Mouse (Mus musculus) midbrain, embryonic 16.5 days (tissue): ENCODE data around the gene Slc1a2. TPM values are rescaled to one million over a fixed set of nuclear protein-coding genes. Genes with fewer than 3 reads are reported as not detected.

Experiments
- ATAC-seq: fragments of 200-750 bp; cut with Nextera tagmentation; 2 replicates; pipeline ENCODE4 v1.8.0; 2017; ENCODE audit warnings: moderate TSS enrichment
- H3K27ac ChIP-seq: fragments of 300-500 bp; sonication (generic); 2 replicates; pipeline ENCODE4 v1.5.1; 2014; ENCODE audit warnings: mild to moderate bottlenecking, low read length, mixed read lengths
- H3K27me3 ChIP-seq: fragments of 300-500 bp; sonication (generic); 2 replicates; pipeline ENCODE4 v1.6.1; 2014; ENCODE audit warnings: low read depth, low read length, mixed read lengths; ENCODE audit not compliant: control insufficient read depth, insufficient read depth
- H3K36me3 ChIP-seq: fragments of 300-500 bp; sonication (generic); 2 replicates; pipeline ENCODE4 v1.6.1; 2014; ENCODE audit warnings: mild to moderate bottlenecking, low read length, moderate library complexity, mixed read lengths; ENCODE audit not compliant: control insufficient read depth, insufficient read depth
- H3K4me1 ChIP-seq: fragments of 300-500 bp; sonication (generic); 2 replicates; pipeline ENCODE4 v1.6.1; 2014; ENCODE audit warnings: mild to moderate bottlenecking, low read length, mixed read lengths; ENCODE audit not compliant: control insufficient read depth, insufficient read depth
- H3K4me2 ChIP-seq: fragments of 300-500 bp; sonication (generic); 2 replicates; pipeline ENCODE4 v1.6.1; 2014; ENCODE audit warnings: mild to moderate bottlenecking, low read length, mixed read lengths
- H3K4me3 ChIP-seq: fragments of 300-500 bp; sonication (generic); 2 replicates; pipeline ENCODE4 v1.5.1; 2014; ENCODE audit warnings: low read depth, mild to moderate bottlenecking, low read length, moderate library complexity, mixed read lengths
- H3K9ac ChIP-seq: fragments of 300-500 bp; sonication (generic); 2 replicates; pipeline ENCODE4 v1.6.1; 2014; ENCODE audit warnings: low read depth, low read length, mixed read lengths
- H3K9me3 ChIP-seq: fragments of 300-500 bp; sonication (generic); replicated peaks from 2 replicates; pipeline ENCODE4 v1.6.1; 2014; ENCODE audit warnings: mild to moderate bottlenecking, low read length, mixed read lengths; ENCODE audit not compliant: control insufficient read depth, poor library complexity, severe bottlenecking
- WGBS: fragments of 180-500 bp; shearing (Covaris S2); extraction: QIAGEN DNeasy Blood & Tissue Kit; methylation state at CpG from one replicate; pipeline ENCODE4 v1.1.7; 2014; 5-methylcytosine and 5-hydroxymethylcytosine counted together
- polyA plus RNA-seq: library from polyadenylated mRNA; unstranded; fragments of >200 nt; fragmentation: Nextera tagmentation; extraction: Ambion mirVana; gene quantifications from 2 replicates; pipeline ENCODE4 v1.2.1, GENCODE M21; 2015

The Slc1a2 gene
- polyA plus RNA-seq, 1 experiment from 2014 or later = 14.5 TPM

- Histone ChIP-seq H3K4me1 (peaks cover 43% of the 10 kb centered on the region), H3K4me3 (peak overlapping the region; percentile 85), H3K9me3 (no peaks in the 10 kb centered on the region), H3K4me2 (peak overlapping the region; percentile 77), H3K27ac (peak overlapping the region; percentile 92), H3K9ac (peak overlapping the region; percentile 90), H3K27me3 (no peaks in the 10 kb centered on the region), H3K36me3 (no peaks in the 10 kb centered on the region)
- WGBS = under 1% methylated on average over 62 of the region's 80 CpGs
- peak; percentile 92 for ATAC-seq
Observed at GRCm38 (mm10) chr2:102658661-102659520, 432 bp downstream of the Slc1a2 start.

- Histone ChIP-seq H3K4me2 (peak overlapping the region; percentile 77), H3K9me3 (no peaks in the 10 kb centered on the region), H3K27me3 (no peaks in the 10 kb centered on the region), H3K9ac (peak overlapping the region; percentile 90), H3K4me1 (peaks cover 46% of the 10 kb centered on the region), H3K27ac (peak overlapping the region; percentile 92), H3K4me3 (peak overlapping the region; percentile 85), H3K36me3 (no peaks in the 10 kb centered on the region)
- ATAC-seq = peak; percentile 25; the same call in 1 of the 2 replicates
- whole genome bisulfite sequencing = 0% methylated on average over 8 of the region's 10 CpGs
Observed at GRCm38 (mm10) chr2:102659521-102659830, 1.0 kb downstream of the Slc1a2 start.

GRCm38 (mm10) chr2:102661052-102661451, 2.6 kb downstream of the Slc1a2 start:
- Histone ChIP-seq H3K27me3 (no peaks in the 10 kb centered on the region), H3K27ac (peak overlapping the region; percentile 25), H3K4me1 (peaks cover 46% of the 10 kb centered on the region), H3K4me3 (peak overlapping the region; percentile 85), H3K9me3 (no peaks in the 10 kb centered on the region), H3K36me3 (no peaks in the 10 kb centered on the region), H3K4me2 (peak overlapping the region; percentile 77), H3K9ac (peak overlapping the region; percentile 31)
- no peak for ATAC-seq
- WGBS = 44% methylated on average over 2 of the region's 2 CpGs

DNA sequence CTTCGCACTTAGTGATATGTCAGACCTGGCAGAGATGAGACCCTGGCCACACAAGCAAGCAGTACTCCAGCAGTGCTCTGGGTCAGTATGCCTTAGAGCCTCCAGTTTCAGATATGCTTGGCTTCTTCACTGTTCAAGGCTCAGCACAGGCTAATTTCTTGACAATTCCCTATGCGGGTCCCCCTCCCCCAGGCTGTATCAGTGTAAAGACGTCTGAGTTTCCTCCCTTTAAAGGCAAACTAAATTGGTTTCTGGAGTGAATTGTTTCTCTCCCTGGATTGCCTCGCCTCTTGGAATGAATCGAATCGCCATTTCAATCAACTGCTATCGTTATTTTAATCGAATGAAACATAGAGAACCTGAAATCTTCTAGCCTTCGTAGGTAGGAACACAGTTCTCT, 4.5 kb downstream of the Slc1a2 start:
- peaks cover 40% of the 10 kb centered on the region for H3K4me1 ChIP-seq
- H3K27ac ChIP-seq = peak overlapping the region; percentile 69
- no peaks in the 10 kb centered on the region for H3K9me3 ChIP-seq
- 25% methylated on average over 9 of the region's 9 CpGs for WGBS
- no peaks in the 10 kb centered on the region for H3K36me3 ChIP-seq
- H3K27me3 ChIP-seq = no peaks in the 10 kb centered on the region
- ATAC-seq = no peak
- no peak overlapping the region for H3K4me3 ChIP-seq
- H3K4me2 ChIP-seq = peak overlapping the region; percentile 77
- H3K9ac ChIP-seq = 0 out of 2 replicates have a peak overlapping the region, but pooled peaks have one; percentile 39

DNA sequence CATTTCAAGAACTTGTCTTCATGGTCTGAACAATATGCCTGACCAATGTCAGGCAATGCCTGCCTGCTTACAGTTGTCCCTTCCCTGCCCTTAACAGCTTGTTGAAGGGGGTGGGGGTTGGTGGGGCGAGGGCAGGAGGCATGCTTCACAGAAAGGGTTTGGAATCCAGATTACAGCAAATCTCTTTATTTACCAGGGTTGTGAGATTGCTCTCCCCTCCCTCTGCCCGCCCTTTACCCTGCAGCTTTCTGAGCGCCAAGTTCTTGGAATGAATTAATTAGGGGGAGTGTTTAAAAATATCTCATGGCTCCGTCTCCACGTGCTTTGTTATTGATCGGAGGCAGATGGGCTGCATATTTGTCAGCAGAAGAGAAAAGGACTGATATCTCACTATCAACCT, 4.9 kb downstream of the Slc1a2 start:
- H3K27ac ChIP-seq = peak overlapping the region; percentile 69
- H3K9me3 ChIP-seq = no peaks in the 10 kb centered on the region
- H3K4me1 ChIP-seq = peaks cover 40% of the 10 kb centered on the region
- no peaks in the 10 kb centered on the region for H3K36me3 ChIP-seq
- no peak for ATAC-seq
- peak overlapping the region; percentile 77 for H3K4me2 ChIP-seq
- WGBS = 7% methylated on average over 6 of the region's 6 CpGs
- no peak overlapping the region for H3K9ac ChIP-seq
- no peaks in the 10 kb centered on the region for H3K27me3 ChIP-seq
- H3K4me3 ChIP-seq = no peak overlapping the region

GRCm38 (mm10) chr2:102663865-102664264, 5.4 kb downstream of the Slc1a2 start:
- Histone ChIP-seq H3K4me3 (no peak overlapping the region), H3K27ac (peak overlapping the region; percentile 39; the same call in 1 of the 2 replicates), H3K4me2 (peak overlapping the region; percentile 77), H3K27me3 (no peaks in the 10 kb centered on the region), H3K36me3 (no peaks in the 10 kb centered on the region), H3K9ac (peak overlapping the region; percentile 18; the same call in 1 of the 2 replicates), H3K9me3 (no peaks in the 10 kb centered on the region), H3K4me1 (peaks cover 40% of the 10 kb centered on the region)
- 27% methylated on average over 3 of the region's 3 CpGs for WGBS
- no peak for ATAC-seq

DNA sequence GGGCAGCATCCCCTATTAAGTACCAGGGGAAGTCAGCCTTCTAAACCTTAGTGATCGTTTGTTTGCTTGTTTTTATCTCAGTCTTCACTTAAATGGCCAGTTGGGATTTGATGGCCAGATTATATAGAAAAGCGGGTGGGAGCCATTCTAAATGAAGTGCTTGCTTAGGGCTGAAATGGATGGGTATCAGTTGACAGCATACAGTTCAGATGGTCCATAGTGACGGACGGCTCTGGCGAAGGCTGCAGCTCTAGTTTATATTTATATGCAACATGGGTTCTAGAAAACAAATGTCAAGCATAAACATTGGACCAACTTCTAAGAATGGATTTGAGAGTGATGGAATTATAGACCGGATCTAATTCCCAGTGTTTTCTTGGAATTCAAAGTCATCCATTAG, 9.5 kb downstream of the Slc1a2 start:
- H3K27ac ChIP-seq = no peak overlapping the region
- 81% methylated on average over 6 of the region's 6 CpGs for WGBS
- H3K4me2 ChIP-seq = no peak overlapping the region
- H3K4me1 ChIP-seq = peaks cover 11% of the 10 kb centered on the region
- no peak for ATAC-seq
- no peaks in the 10 kb centered on the region for H3K9me3 ChIP-seq
- no peak overlapping the region for H3K9ac ChIP-seq
- H3K27me3 ChIP-seq = no peaks in the 10 kb centered on the region
- H3K4me3 ChIP-seq = no peak overlapping the region
- no peaks in the 10 kb centered on the region for H3K36me3 ChIP-seq

DNA sequence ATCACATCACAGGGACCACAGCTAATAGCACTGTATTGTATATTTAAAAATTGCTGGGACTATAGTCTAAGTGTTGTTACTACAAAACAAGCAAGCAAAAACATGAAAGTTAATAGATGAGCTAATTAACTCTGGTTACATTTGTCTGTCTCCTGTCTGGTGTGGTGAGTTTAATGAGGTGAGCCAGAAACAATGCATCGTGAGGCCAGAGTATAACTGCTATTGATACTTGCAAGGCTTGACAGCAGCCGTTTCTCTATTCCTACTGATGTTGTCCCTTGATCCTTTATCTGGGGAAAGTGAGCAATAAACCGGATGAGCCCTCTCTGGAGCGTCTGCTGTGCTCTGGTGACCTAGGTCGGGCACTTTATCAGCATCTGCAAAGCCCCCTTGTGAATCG, 11.1 kb downstream of the Slc1a2 start:
- 50% methylated on average over 6 of the region's 6 CpGs for WGBS

DNA sequence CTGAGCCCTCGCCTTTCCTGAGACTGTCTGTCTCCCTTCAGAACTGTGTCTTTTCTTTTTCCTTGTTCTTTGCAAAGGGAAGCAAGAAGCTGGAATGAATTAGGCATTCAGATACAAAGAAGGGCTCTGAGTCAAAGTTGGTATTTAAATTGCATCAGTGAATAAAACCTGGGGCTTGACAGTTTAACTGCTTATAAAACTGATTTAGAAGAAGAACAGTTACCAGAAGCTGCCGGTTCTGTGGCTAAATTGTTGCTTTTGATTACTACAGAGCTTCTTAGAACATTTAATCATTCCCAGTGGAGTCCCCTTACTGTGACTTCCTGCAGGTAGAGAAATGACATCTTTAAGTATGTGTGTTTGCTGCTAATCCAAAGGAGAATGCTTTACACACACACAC, 16.1 kb downstream of the Slc1a2 start:
- Histone ChIP-seq H3K27ac (peak overlapping the region; percentile 33; the same call in 1 of the 2 replicates), H3K27me3 (no peaks in the 10 kb centered on the region)

More for the DNA sequence above, 11.1 kb downstream of the Slc1a2 start:
- H3K36me3 ChIP-seq = no peaks in the 10 kb centered on the region
- no peak overlapping the region for H3K27ac ChIP-seq
- H3K9ac ChIP-seq = no peak overlapping the region
- no peak overlapping the region for H3K4me2 ChIP-seq
- ATAC-seq = no peak
- no peaks in the 10 kb centered on the region for H3K27me3 ChIP-seq
- peaks cover 9% of the 10 kb centered on the region for H3K4me1 ChIP-seq
- no peaks in the 10 kb centered on the region for H3K9me3 ChIP-seq
- H3K4me3 ChIP-seq = no peak overlapping the region

More for the DNA sequence above, 16.1 kb downstream of the Slc1a2 start:
- ATAC-seq = no peak
- H3K4me1 ChIP-seq = peaks cover 10% of the 10 kb centered on the region
- 38% methylated on average over 2 of the region's 2 CpGs for WGBS
- H3K4me2 ChIP-seq = no peak overlapping the region
- H3K4me3 ChIP-seq = no peak overlapping the region
- no peaks in the 10 kb centered on the region for H3K9me3 ChIP-seq
- no peaks in the 10 kb centered on the region for H3K36me3 ChIP-seq
- no peak overlapping the region for H3K9ac ChIP-seq
